Mouse (Mus musculus) embryonic stem cell, embryonic (primary cell): Measurements from ENCODE around the gene Dnah5.
"Not testable (repeated sequence)": the region's sequence is repeated elsewhere in the genome, so short reads cannot be mapped to it uniquely, and the experiment has no call there.

Source experiments
- CTCF ChIA-PET, 4 experiments: fragments of 300-600 bp in 2 of 4; fragments of 350-600 bp in 2 of 4; sonication (Branson Sonifier 250); formaldehyde crosslinking; loops; one replicate each; lab custom pipeline; 2022; ENCODE audit warnings: inconsistent platforms in 2 of 4; lab: Charles Lee
- POLR2A ChIA-PET, 4 experiments: fragments of 300-600 bp in 2 of 4; fragments of 350-600 bp in 2 of 4; sonication (Branson Sonifier 250); formaldehyde crosslinking; loops; one replicate each; lab custom pipeline; 2022; ENCODE audit warnings: antibody characterized with exemption in 4 of 4, inconsistent platforms in 1 of 4; lab: Charles Lee

Gene Dnah5

GRCm38 (mm10) chr15:28398472-28398871 is 194.9 kb downstream of the Dnah5 start:
- POLR2A ChIA-PET: no interaction called here
- CTCF ChIA-PET: no interaction called here

- ChIA-PET POLR2A (no interaction called here), CTCF (no interaction called here)
These were observed 195.7 kb downstream of the Dnah5 start for GRCm38 (mm10) chr15:28399258-28399657.

DNA sequence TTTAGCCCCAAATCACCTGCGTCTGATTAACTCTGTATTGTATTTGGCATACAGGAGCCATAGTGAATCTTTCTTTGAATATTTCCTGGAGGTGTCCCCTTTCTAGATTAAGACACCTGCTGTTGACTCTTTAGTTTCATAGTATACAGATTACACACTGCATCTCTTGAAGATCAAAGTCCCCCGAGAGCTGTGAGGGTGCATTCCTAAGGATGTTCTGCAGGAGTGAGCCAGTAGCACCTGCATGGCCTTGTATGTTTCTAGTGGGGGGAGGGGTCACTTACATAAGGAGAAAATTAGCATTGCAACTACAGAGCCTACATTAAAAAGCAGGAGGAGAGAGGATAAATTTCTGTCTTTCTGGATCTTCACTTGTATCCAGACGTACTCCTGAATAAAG is 201.1 kb downstream of the Dnah5 start:
- CTCF ChIA-PET: no interaction called here
- POLR2A ChIA-PET: no interaction called here

- CTCF ChIA-PET: no interaction called here
- POLR2A ChIA-PET: no interaction called here
These were observed 201.6 kb downstream of the Dnah5 start for GRCm38 (mm10) chr15:28405136-28405535.

- CTCF ChIA-PET: no interaction called here
- POLR2A ChIA-PET: no interaction called here
These were observed 236.2 kb downstream of the Dnah5 start for GRCm38 (mm10) chr15:28439702-28440101.

GRCm38 (mm10) chr15:28444494-28444893 is 240.9 kb downstream of the Dnah5 start:
- ChIA-PET POLR2A (no interaction called here), CTCF (no interaction called here)

- POLR2A ChIA-PET: interaction anchor here in 1 of 4 experiments (0.5 kb wide), 1 partner anchor 143 kb away, joined by 4 read pairs; no protein-coding TSS in a partner anchor
- CTCF ChIA-PET: not testable (repeated sequence)
These were observed 257.7 kb downstream of the Dnah5 start for GRCm38 (mm10) chr15:28461091-28461778.

DNA sequence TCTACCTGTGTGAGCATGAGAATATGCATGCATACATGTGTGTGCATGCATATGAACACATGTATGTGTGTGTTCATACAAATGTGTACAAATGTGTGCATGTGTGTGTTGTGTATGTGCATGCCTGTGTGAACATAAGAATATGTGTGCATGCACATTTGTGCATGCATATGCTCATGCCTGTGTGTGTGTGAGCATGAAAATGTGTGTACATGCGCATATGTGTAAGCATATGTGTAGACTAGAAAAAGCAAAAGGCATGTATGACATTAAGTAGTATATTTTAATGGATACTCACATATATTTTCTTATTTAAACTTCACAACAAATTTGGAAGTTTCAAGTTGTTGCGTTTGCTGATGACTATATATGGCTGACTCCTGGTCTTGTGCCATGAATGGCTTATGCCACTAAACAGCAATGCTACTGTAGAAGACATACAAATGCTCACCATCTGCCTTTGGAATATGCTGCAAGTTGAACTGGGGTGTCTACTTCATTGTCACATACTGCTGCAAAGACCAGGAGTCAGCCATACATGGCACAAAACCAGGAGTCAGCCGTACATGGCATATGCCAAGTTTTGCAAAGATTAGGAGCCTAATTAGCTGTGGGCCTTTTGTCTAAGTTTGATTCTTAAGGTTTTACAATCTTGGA is 263.2 kb downstream of the Dnah5 start:
- POLR2A ChIA-PET: no interaction called here

GRCm38 (mm10) chr15:28473749-28474390 is 270.3 kb downstream of the Dnah5 start:
- ChIA-PET CTCF (no interaction called here), POLR2A (no interaction called here)

More for the DNA sequence above, 263.2 kb downstream of the Dnah5 start:
- CTCF ChIA-PET: no interaction called here

DNA sequence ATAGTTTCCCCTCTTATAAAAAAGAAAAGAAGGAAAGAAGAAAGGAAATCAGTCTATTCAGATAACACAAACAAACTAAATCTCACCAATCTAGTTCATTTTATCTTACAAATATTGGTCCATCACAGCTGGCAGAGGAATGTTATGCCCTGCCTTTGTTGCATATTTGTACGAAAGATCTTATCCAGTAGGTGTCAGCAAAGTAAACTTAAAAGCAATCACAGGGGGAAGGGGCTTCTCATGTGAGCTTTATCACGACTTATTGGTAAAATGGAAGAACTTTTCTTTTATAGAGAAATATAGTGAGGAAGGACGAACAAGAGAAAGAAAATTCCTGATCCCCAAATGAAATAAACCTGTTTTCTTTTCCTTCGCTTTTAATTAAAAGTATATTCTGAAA is 299.3 kb downstream of the Dnah5 start:
- POLR2A ChIA-PET: no interaction called here
- CTCF ChIA-PET: no interaction called here

DNA sequence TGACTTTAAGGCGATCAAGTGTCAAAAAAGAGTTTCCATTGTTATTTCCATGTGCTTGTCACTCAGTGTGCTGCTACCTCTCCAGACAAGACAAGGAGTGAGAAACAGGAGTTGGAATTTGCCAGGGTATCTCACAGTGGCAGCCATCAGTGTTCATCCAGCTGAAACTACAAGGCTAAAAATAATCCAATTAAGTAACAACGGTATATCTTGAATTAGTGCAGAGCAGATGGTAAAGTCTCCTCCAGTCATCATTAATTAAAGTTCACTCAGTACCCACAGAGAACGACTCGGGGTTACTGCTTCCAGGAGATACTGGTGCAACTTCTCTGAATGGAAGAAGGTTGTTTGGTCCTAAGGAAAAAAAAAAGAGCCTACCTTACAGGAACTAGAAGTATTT is 311.6 kb downstream of the Dnah5 start:
- ChIA-PET CTCF (no interaction called here), POLR2A (interaction anchor here in 1 of 4 experiments (0.5 kb wide), 1 partner anchor 261 kb away, joined by 3 read pairs; no protein-coding TSS in a partner anchor)
